Mouse (Mus musculus): ENCODE measurements at regions not wholly inside any gene's neighbourhood (a gene's known extent, or its start where the extent isn't known, plus 50 kb on each side); places are given as distances from the start of the nearest gene placed in this dataset.

- Histone ChIP-seq H3K36me3 (no peaks in the 10 kb centered on the region), H3K9ac (no peak overlapping the region), H3K27me3 (no peaks in the 10 kb centered on the region), H3K9me3 (no peaks in the 10 kb centered on the region), H3K4me3 (no peak overlapping the region), H3K27ac (no peak overlapping the region), H3K4me2 (no peak overlapping the region), H3K4me1 (no peaks in the 10 kb centered on the region)
- no peak for ATAC-seq (ENCODE audit: borderline replicate concordance, extremely low read depth, low FRiP score, low TSS enrichment)
- 86% methylated on average over 2 of the region's 2 CpGs for WGBS
These were observed 158.4 kb upstream of the Stt3b start for GRCm38 (mm10) chr9:115468641-115469040.

GRCm38 (mm10) chr9:115471582-115471981, 161.4 kb upstream of the Stt3b start:
- H3K9ac ChIP-seq: no peak overlapping the region
- WGBS: 88% methylated on average over 6 of the region's 6 CpGs
- H3K4me1 ChIP-seq: no peaks in the 10 kb centered on the region
- H3K4me2 ChIP-seq: no peak overlapping the region
- no peaks in the 10 kb centered on the region for H3K36me3 ChIP-seq
- H3K27ac ChIP-seq: no peak overlapping the region
- no peaks in the 10 kb centered on the region for H3K27me3 ChIP-seq
- no peak for ATAC-seq (ENCODE audit: borderline replicate concordance, extremely low read depth, low FRiP score, low TSS enrichment)
- H3K9me3 ChIP-seq: no peaks in the 10 kb centered on the region
- H3K4me3 ChIP-seq: no peak overlapping the region

GRCm38 (mm10) chr9:115473037-115473436, 162.8 kb upstream of the Stt3b start:
- Histone ChIP-seq H3K9ac (no peak overlapping the region), H3K36me3 (no peaks in the 10 kb centered on the region), H3K4me2 (no peak overlapping the region), H3K27me3 (no peaks in the 10 kb centered on the region), H3K4me1 (no peaks in the 10 kb centered on the region), H3K4me3 (no peak overlapping the region), H3K27ac (no peak overlapping the region), H3K9me3 (no peaks in the 10 kb centered on the region)
- no peak for ATAC-seq (ENCODE audit: borderline replicate concordance, extremely low read depth, low FRiP score, low TSS enrichment)
- 87% methylated on average over 3 of the region's 3 CpGs for WGBS

- no peak overlapping the region for H3K4me3 ChIP-seq
- H3K27me3 ChIP-seq: no peaks in the 10 kb centered on the region
- 81% methylated on average over 5 of the region's 5 CpGs for WGBS
- no peak overlapping the region for H3K27ac ChIP-seq
- peaks cover 2% of the 10 kb centered on the region; the same call in 1 of the 2 replicates for H3K4me1 ChIP-seq
- no peaks in the 10 kb centered on the region for H3K9me3 ChIP-seq
- ATAC-seq (ENCODE audit: borderline replicate concordance, extremely low read depth, low FRiP score, low TSS enrichment): no peak
- H3K36me3 ChIP-seq: no peaks in the 10 kb centered on the region
- no peak overlapping the region for H3K9ac ChIP-seq
- H3K4me2 ChIP-seq: no peak overlapping the region
These were observed 163.6 kb upstream of the Stt3b start for GRCm38 (mm10) chr9:115473847-115474246.

GRCm38 (mm10) chr9:115474342-115474741, 164.1 kb upstream of the Stt3b start:
- no peak for ATAC-seq (ENCODE audit: borderline replicate concordance, extremely low read depth, low FRiP score, low TSS enrichment)
- H3K4me2 ChIP-seq: no peak overlapping the region
- no peaks in the 10 kb centered on the region for H3K27me3 ChIP-seq
- no peak overlapping the region for H3K27ac ChIP-seq
- H3K4me3 ChIP-seq: no peak overlapping the region
- H3K36me3 ChIP-seq: no peaks in the 10 kb centered on the region
- 76% methylated on average over 8 of the region's 8 CpGs for WGBS
- peaks cover 4% of the 10 kb centered on the region; the same call in 1 of the 2 replicates for H3K4me1 ChIP-seq
- H3K9me3 ChIP-seq: no peaks in the 10 kb centered on the region
- H3K9ac ChIP-seq: no peak overlapping the region

- H3K9ac ChIP-seq: no peak overlapping the region
- ATAC-seq (ENCODE audit: borderline replicate concordance, extremely low read depth, low FRiP score, low TSS enrichment): no peak
- 34% methylated on average over 17 of the region's 17 CpGs for WGBS
These were observed 166.0 kb upstream of the Stt3b start for GRCm38 (mm10) chr9:115476205-115476604.

GRCm38 (mm10) chr9:115477556-115478220, 167.5 kb upstream of the Stt3b start:
- Histone ChIP-seq H3K9me3 (no peaks in the 10 kb centered on the region), H3K27ac (no peak overlapping the region), H3K4me1 (peaks cover 6% of the 10 kb centered on the region; the same call in 1 of the 2 replicates), H3K27me3 (no peaks in the 10 kb centered on the region), H3K9ac (no peak overlapping the region), H3K4me2 (no peak overlapping the region), H3K36me3 (no peaks in the 10 kb centered on the region), H3K4me3 (no peak overlapping the region)
- WGBS: 89% methylated on average over 6 of the region's 6 CpGs
- ATAC-seq (ENCODE audit: borderline replicate concordance, extremely low read depth, low FRiP score, low TSS enrichment): no peak

More at GRCm38 (mm10) chr9:115476205-115476604, 166.0 kb upstream of the Stt3b start:
- Histone ChIP-seq H3K27ac (no peak overlapping the region), H3K9me3 (no peaks in the 10 kb centered on the region), H3K27me3 (no peaks in the 10 kb centered on the region), H3K36me3 (no peaks in the 10 kb centered on the region), H3K4me2 (no peak overlapping the region), H3K4me3 (no peak overlapping the region), H3K4me1 (peaks cover 6% of the 10 kb centered on the region; the same call in 1 of the 2 replicates)

- no peak for ATAC-seq (ENCODE audit: borderline replicate concordance, extremely low read depth, low FRiP score, low TSS enrichment)
- H3K4me1 ChIP-seq: peaks cover 6% of the 10 kb centered on the region; the same call in 1 of the 2 replicates
- 33% methylated on average over 3 of the region's 3 CpGs for WGBS
These were observed 168.7 kb upstream of the Stt3b start for GRCm38 (mm10) chr9:115478946-115479345.

GRCm38 (mm10) chr9:115481176-115481575, 171.0 kb upstream of the Stt3b start:
- peaks cover 6% of the 10 kb centered on the region; the same call in 1 of the 2 replicates for H3K4me1 ChIP-seq
- H3K9ac ChIP-seq: no peak overlapping the region
- WGBS: 58% methylated on average over 5 of the region's 5 CpGs
- no peak overlapping the region for H3K4me2 ChIP-seq
- H3K36me3 ChIP-seq: no peaks in the 10 kb centered on the region
- H3K27ac ChIP-seq: no peak overlapping the region
- H3K4me3 ChIP-seq: no peak overlapping the region
- no peak for ATAC-seq (ENCODE audit: borderline replicate concordance, extremely low read depth, low FRiP score, low TSS enrichment)
- H3K9me3 ChIP-seq: no peaks in the 10 kb centered on the region
- H3K27me3 ChIP-seq: no peaks in the 10 kb centered on the region

More at GRCm38 (mm10) chr9:115478946-115479345, 168.7 kb upstream of the Stt3b start:
- Histone ChIP-seq H3K9ac (no peak overlapping the region), H3K36me3 (no peaks in the 10 kb centered on the region), H3K4me3 (no peak overlapping the region), H3K9me3 (no peaks in the 10 kb centered on the region), H3K27ac (no peak overlapping the region), H3K27me3 (no peaks in the 10 kb centered on the region), H3K4me2 (no peak overlapping the region)

- H3K9ac ChIP-seq: no peak overlapping the region
- peaks cover 6% of the 10 kb centered on the region; the same call in 1 of the 2 replicates for H3K4me1 ChIP-seq
- no peaks in the 10 kb centered on the region for H3K27me3 ChIP-seq
- ATAC-seq (ENCODE audit: borderline replicate concordance, extremely low read depth, low FRiP score, low TSS enrichment): no peak
- H3K36me3 ChIP-seq: no peaks in the 10 kb centered on the region
- H3K9me3 ChIP-seq: no peaks in the 10 kb centered on the region
- H3K27ac ChIP-seq: no peak overlapping the region
- H3K4me2 ChIP-seq: no peak overlapping the region
- WGBS: 80% methylated on average over 7 of the region's 7 CpGs
- H3K4me3 ChIP-seq: no peak overlapping the region
These were observed 172.8 kb upstream of the Stt3b start for GRCm38 (mm10) chr9:115483024-115483423.

- 54% methylated on average over 2 of the region's 2 CpGs for WGBS
- no peak for ATAC-seq (ENCODE audit: borderline replicate concordance, extremely low read depth, low FRiP score, low TSS enrichment)
- H3K27me3 ChIP-seq: no peaks in the 10 kb centered on the region
These were observed 173.5 kb upstream of the Stt3b start for GRCm38 (mm10) chr9:115483721-115484120.

GRCm38 (mm10) chr9:115484408-115484807, 174.2 kb upstream of the Stt3b start:
- Histone ChIP-seq H3K4me2 (no peak overlapping the region), H3K27me3 (peaks cover 6% of the 10 kb centered on the region; the same call in 1 of the 2 replicates), H3K4me3 (no peak overlapping the region), H3K36me3 (no peaks in the 10 kb centered on the region), H3K27ac (no peak overlapping the region), H3K9ac (no peak overlapping the region), H3K9me3 (no peaks in the 10 kb centered on the region), H3K4me1 (0 out of 2 replicates have a peak, but pooled peaks cover 2% of the 10 kb centered on the region)
- 62% methylated on average over 1 of the region's 1 CpGs for WGBS
- ATAC-seq (ENCODE audit: borderline replicate concordance, extremely low read depth, low FRiP score, low TSS enrichment): no peak

More at GRCm38 (mm10) chr9:115483721-115484120, 173.5 kb upstream of the Stt3b start:
- no peaks in the 10 kb centered on the region for H3K36me3 ChIP-seq
- H3K27ac ChIP-seq: no peak overlapping the region
- no peak overlapping the region for H3K4me2 ChIP-seq
- no peak overlapping the region for H3K4me3 ChIP-seq
- no peaks in the 10 kb centered on the region for H3K9me3 ChIP-seq
- H3K9ac ChIP-seq: no peak overlapping the region
- peaks cover 6% of the 10 kb centered on the region; the same call in 1 of the 2 replicates for H3K4me1 ChIP-seq

Measured in lung, embryonic 15.5 days (tissue).